Mouse (Mus musculus): ENCODE data around the gene Dclk3. TPM values are rescaled to one million over a fixed set of nuclear protein-coding genes. Genes with fewer than 3 reads are reported as not detected.

The Dclk3 gene
- total RNA-seq, 2 experiments from 2014 or later: 14.4 to 19.3 TPM

DNA sequence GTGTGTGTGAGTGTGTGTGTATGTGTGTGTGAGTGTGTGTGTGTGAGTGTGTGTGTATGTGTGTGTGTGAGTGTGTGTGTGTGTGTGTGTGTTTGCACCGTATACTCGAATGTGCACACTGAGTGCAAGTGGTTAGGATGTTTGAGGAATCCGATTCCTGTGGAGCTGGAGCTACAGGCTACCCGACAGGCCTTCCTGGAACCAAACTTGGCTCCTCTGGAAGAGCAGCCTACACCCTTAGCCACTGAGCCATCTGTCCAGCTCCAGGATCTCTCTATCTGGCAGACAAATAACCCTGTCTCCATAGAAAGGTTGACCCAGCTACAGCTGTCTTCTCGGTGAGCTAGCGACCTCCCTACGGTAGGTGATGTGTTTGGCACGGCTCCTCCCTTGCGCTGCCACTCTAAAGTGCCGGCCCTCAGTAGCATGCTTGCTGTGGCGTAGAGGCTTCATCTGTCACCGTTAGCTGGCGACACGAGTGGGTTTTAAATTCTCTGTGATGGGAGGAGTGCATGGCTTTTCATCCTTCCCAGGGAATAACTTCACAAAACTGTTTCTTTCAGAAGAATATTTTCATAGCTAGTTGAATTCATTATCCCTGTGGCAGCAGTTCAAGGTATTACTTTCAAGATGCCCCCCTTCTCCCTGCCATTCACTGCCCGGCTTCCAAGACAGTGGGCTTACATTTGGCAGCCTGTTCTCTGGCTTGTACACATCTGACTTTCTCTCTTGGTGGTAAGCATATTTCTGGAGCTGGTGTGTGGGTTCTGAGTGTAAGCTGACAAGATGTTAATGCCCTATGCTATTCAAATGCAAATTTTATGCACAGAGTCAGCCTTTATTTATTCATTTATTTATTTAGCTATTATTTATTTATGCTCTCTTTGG lies 75.9 kb downstream of the Dclk3 start:
- no peak for DNase-seq (ENCODE audit: low spot score in 2 of 2)
- H3K27ac ChIP-seq: no peak overlapping the region
- no peak overlapping the region for H3K4me3 ChIP-seq
- no peak for TF ChIP-seq CTCF (conservative IDR thresholded peaks at IDR 0.05)

DNA sequence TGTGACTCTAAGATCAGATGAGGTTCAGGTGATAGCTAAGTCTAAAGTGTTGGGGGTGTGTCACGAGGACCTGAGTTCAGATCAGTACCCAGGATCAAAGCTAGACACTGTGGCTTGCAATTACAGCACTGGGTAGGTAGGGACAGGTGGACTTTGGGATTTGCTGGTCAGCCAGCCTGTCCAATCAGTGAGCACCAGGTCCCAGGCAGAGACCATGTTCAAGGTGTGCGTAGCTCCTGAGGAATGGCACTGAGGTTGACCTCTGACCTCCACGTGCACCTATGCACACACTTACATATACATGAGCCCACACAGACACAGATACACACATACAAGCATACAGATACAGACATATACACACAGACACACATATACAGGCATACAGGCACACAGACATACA lies 76.7 kb downstream of the Dclk3 start:
- no peak overlapping the region for H3K27ac ChIP-seq
- no peak overlapping the region for H3K4me3 ChIP-seq
- TF ChIP-seq CTCF (conservative IDR thresholded peaks at IDR 0.05): no peak
- no peak for DNase-seq (ENCODE audit: low spot score in 2 of 2)

DNA sequence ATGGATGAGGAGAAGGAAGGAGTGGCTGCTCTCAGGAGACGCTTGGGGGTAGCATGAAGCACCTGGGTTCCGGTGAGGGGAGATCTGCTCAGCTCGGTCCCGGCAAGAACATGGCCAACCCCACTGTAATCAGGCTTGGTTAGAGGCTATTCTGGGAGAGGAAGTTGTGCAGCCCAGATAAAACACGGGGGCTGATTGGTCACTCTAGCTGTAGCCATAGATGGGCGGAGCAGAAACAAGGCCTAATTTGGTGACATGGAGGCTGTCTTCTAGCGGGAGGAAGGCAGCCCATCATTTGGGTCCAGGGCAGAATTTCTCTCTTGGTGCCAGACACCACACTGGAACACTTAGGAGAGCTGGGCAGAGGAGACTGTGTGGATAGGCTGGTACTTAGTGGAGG lies 83.3 kb downstream of the Dclk3 start:
- no peak for TF ChIP-seq CTCF (conservative IDR thresholded peaks at IDR 0.05)
- DNase-seq (ENCODE audit: low spot score in 2 of 2): no peak
- Histone ChIP-seq H3K27ac (no peak overlapping the region), H3K4me3 (no peak overlapping the region)

DNA sequence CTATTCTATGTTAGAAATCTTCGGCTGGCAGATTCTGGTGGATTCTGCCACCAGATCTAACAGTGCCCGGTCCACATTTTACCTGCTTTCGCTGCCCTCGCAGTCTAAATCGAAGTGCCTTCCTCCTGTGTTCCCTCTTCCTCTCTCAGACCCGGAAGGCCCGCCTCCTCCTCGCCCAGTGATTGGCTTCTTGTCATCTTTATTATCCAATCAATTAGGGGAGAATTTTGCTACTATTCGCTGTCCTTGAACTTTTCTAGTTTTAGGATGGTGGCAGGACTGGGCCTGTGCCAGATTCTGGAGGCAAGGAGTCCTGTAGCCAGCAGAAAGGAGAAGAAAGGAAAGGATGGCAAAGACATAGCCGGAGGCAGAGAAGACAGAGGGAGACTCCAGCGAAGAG lies 84.2 kb downstream of the Dclk3 start:
- no peak for TF ChIP-seq CTCF (conservative IDR thresholded peaks at IDR 0.05)
- DNase-seq (ENCODE audit: low spot score in 2 of 2): no peak
- Histone ChIP-seq H3K27ac (no peak overlapping the region), H3K4me3 (no peak overlapping the region)

DNA sequence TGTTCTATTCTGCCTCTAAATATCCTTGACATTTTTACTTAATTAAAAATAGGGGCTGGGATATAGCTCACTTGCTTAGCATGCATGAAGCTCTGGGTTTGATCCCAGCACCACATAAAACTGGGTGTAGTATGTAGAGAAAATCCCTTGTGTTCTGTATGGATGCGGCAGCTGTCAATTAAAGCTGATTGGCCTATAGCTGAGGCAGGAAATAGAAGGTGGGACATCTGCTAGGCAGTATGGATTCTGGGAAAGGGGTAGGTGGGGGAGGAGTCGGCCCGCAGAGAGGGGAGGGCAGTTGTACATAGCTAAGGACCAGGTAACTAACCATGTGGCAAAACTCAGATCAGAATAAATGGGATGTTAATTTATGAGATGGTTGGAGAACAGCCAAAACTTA lies 85.0 kb downstream of the Dclk3 start:
- TF ChIP-seq CTCF (conservative IDR thresholded peaks at IDR 0.05): no peak
- no peak for DNase-seq (ENCODE audit: low spot score in 2 of 2)
- Histone ChIP-seq H3K4me3 (no peak overlapping the region), H3K27ac (no peak overlapping the region)

DNA sequence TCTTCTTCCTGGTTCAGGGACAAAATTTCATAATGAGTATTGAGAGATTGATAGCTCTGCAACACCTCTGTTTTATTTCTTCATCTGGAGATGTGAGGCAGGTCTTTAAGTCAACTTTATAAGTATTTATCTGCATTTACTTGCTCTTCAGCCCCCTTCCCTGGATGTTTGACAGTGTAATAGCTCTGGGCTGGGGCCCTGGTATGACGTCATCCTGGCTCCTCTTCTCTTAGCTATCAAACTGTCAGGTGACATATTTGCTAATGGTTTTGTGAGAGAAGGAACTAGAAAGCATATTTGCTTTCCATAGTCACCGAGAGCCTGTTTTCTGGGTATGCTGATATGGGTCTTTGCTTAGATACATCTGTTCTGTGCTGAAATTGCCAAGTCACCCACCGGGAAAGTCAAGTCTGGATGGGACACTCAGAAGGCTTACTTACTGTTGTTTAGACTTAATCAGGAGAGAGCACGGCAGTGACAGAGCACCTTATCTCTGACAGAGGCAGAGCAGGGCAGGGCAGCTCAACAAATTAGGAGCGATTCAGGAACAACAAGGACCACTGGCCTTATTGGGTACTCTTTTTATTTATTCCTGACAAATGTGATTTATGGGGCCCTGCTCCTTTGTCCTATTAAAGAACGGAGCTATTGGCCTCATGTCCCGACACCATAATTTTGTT lies 96.0 kb downstream of the Dclk3 start:
- no peak overlapping the region for H3K4me3 ChIP-seq
- DNase-seq (ENCODE audit: low spot score in 2 of 2): no peak
- H3K27ac ChIP-seq: no peak overlapping the region
- TF ChIP-seq CTCF (conservative IDR thresholded peaks at IDR 0.05): no peak

DNA sequence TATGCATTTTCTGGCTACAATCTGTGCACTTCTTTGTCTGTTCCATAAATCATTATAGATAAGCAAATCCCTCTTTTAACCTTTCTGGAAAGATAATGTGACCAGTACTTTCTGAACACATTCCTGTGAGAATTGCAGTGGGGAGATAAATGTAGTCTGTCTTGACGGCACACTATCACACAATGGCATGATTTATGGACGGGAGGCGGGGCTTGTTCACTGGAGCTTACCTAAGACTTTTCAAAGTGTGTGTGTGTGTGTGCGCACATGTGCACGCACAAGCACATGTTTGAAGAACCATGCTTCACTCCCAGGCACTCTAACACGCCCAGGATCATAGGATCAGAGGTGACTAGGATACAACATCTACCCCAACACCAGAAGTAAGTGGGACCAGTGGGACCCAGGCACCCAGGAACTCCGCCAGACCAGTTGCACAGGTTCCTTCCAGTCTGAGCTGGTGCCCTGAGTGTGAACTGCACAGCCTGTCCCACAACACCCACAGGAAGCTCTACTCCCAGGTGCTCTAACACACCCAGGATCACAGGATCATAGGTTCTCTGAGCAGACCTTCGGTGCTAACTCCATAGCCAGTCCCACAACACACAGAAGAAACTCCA lies 96.7 kb downstream of the Dclk3 start:
- no peak overlapping the region for H3K4me3 ChIP-seq
- H3K27ac ChIP-seq: no peak overlapping the region
- no peak for DNase-seq (ENCODE audit: low spot score in 2 of 2)
- no peak for TF ChIP-seq CTCF (conservative IDR thresholded peaks at IDR 0.05)

Other genes starting within 250 kb of the Dclk3 start
- 10 to 100 TPM; 15.7 to 17.1 TPM for gene Mlh1, start 167.3 kb upstream of the Dclk3 start, total RNA-seq (2021)
- 10 to 100 TPM; 76.5 to 80.7 TPM for gene Epm2aip1, start 167.2 kb upstream of the Dclk3 start, total RNA-seq (2021)
- gene Trank1, start 127.3 kb upstream of the Dclk3 start, total RNA-seq (2021): 100 to 1,000 TPM; 221 to 228 TPM

Data from layer of hippocampus, adult 2 months (tissue).